Mouse (Mus musculus) left cerebral cortex, adult 2 months (tissue): ENCODE measurements at regions not wholly inside any gene's neighbourhood (a gene's known extent, or its start where the extent isn't known, plus 50 kb on each side); places are given as distances from the start of the nearest gene placed in this dataset.

Experiments
- DNase-seq, 2 experiments: peaks; one replicate each; pipeline ENCODE4 v3.0.0; 2021 to 2022; ENCODE audit warnings: low spot score in 2 of 2, mixed read lengths in 1 of 2; ENCODE audit errors: extremely low spot score in 1 of 2
- H3K27ac ChIP-seq: fragments of 200-600 bp; 2 replicates; pipeline ENCODE4 v1.8.1; 2022
- H3K4me3 ChIP-seq: fragments of 200-600 bp; 2 replicates; pipeline ENCODE4 v1.8.1; 2022
- CTCF ChIP-seq: fragments of 200-600 bp; IDR thresholded peaks from 2 replicates; pipeline ENCODE4 v1.8.1; 2022; ENCODE audit warnings: antibody characterized with exemption, mild to moderate bottlenecking, moderate library complexity
- intact Hi-C: fragments of 180-260 bp; cut with DNase I; formaldehyde crosslinking; loops from one replicate; pipeline ENCODE4 v1.15.1; 2025

GRCm38 (mm10) chr11:111555131-111555530 lies 489.2 kb downstream of the Kcnj2 start:
- no peak for TF ChIP-seq CTCF
- DNase-seq, result no peak
- Histone ChIP-seq H3K4me3 (no peak overlapping the region), H3K27ac (no peak overlapping the region)
- intact Hi-C loops, result no loop called here

GRCm38 (mm10) chr11:111555615-111556014 lies 489.7 kb downstream of the Kcnj2 start:
- no peak for DNase-seq
- TF ChIP-seq CTCF, result no peak
- H3K27ac ChIP-seq, result no peak overlapping the region
- no peak overlapping the region for H3K4me3 ChIP-seq
- intact Hi-C loops, result no loop called here

- TF ChIP-seq CTCF, result no peak
- H3K27ac ChIP-seq, result no peak overlapping the region
- DNase-seq, result no peak
- intact Hi-C loops, result no loop called here
- H3K4me3 ChIP-seq, result no peak overlapping the region
Measured at GRCm38 (mm10) chr11:111558302-111559140, 492.6 kb downstream of the Kcnj2 start.

GRCm38 (mm10) chr11:111563171-111563570 lies 497.2 kb downstream of the Kcnj2 start:
- intact Hi-C loops, result loop anchor here (5.0 kb wide), 1 partner anchor 79 kb away; no protein-coding TSS in a partner anchor
- no peak overlapping the region for H3K27ac ChIP-seq
- TF ChIP-seq CTCF, result no peak
- no peak for DNase-seq
- no peak overlapping the region for H3K4me3 ChIP-seq

- intact Hi-C loops, result no loop called here
- Histone ChIP-seq H3K27ac (no peak overlapping the region), H3K4me3 (no peak overlapping the region)
- no peak for DNase-seq
- no peak for TF ChIP-seq CTCF
Measured at GRCm38 (mm10) chr11:111568041-111568440, 502.1 kb downstream of the Kcnj2 start.

GRCm38 (mm10) chr11:111568876-111569275 lies 502.9 kb downstream of the Kcnj2 start:
- Histone ChIP-seq H3K27ac (no peak overlapping the region), H3K4me3 (no peak overlapping the region)
- intact Hi-C loops, result no loop called here
- no peak for DNase-seq
- TF ChIP-seq CTCF, result no peak

GRCm38 (mm10) chr11:111577883-111578282 lies 511.9 kb downstream of the Kcnj2 start:
- no peak for DNase-seq
- H3K27ac ChIP-seq, result no peak overlapping the region
- no peak for TF ChIP-seq CTCF
- H3K4me3 ChIP-seq, result no peak overlapping the region
- intact Hi-C loops, result no loop called here

- no peak for DNase-seq
- H3K27ac ChIP-seq, result no peak overlapping the region
- intact Hi-C loops, result no loop called here
- H3K4me3 ChIP-seq, result no peak overlapping the region
- no peak for TF ChIP-seq CTCF
Measured at GRCm38 (mm10) chr11:111582980-111583379, 517.0 kb downstream of the Kcnj2 start.

GRCm38 (mm10) chr11:111583606-111584005 lies 517.6 kb downstream of the Kcnj2 start:
- no peak overlapping the region for H3K4me3 ChIP-seq
- no peak overlapping the region for H3K27ac ChIP-seq
- intact Hi-C loops, result no loop called here
- TF ChIP-seq CTCF, result no peak
- no peak for DNase-seq

GRCm38 (mm10) chr11:111599456-111599855 lies 533.5 kb downstream of the Kcnj2 start:
- Histone ChIP-seq H3K4me3 (no peak overlapping the region), H3K27ac (no peak overlapping the region)
- TF ChIP-seq CTCF, result no peak
- DNase-seq, result no peak
- intact Hi-C loops, result no loop called here

GRCm38 (mm10) chr11:111605146-111605545 lies 539.2 kb downstream of the Kcnj2 start:
- DNase-seq, result no peak
- TF ChIP-seq CTCF, result no peak
- intact Hi-C loops, result no loop called here
- Histone ChIP-seq H3K4me3 (no peak overlapping the region), H3K27ac (no peak overlapping the region)

- Histone ChIP-seq H3K27ac (no peak overlapping the region), H3K4me3 (no peak overlapping the region)
- intact Hi-C loops, result no loop called here
- DNase-seq, result no peak
- TF ChIP-seq CTCF, result no peak
Measured at GRCm38 (mm10) chr11:111610522-111611015, 544.6 kb downstream of the Kcnj2 start.

- Histone ChIP-seq H3K27ac (no peak overlapping the region), H3K4me3 (no peak overlapping the region)
- DNase-seq, result no peak
- intact Hi-C loops, result loop anchor here (5.0 kb wide), 1 partner anchor 81 kb away; no protein-coding TSS in a partner anchor
- TF ChIP-seq CTCF, result no peak
Measured at GRCm38 (mm10) chr11:111643603-111644002, 577.6 kb downstream of the Kcnj2 start.
